Mouse (Mus musculus) erythroblast, adult 5-6 weeks (primary cell): ENCODE data around the gene Kpna2. TPM values are rescaled to one million over a fixed set of nuclear protein-coding genes. Genes with fewer than 3 reads are reported as not detected.

ENCODE experiments used
- ATAC-seq: replicated peaks from 2 replicates; pipeline ENCODE4 v1.8.0; 2016; ENCODE audit warnings: moderate number of reproducible peaks, mild to moderate bottlenecking, moderate TSS enrichment, inconsistent platforms; ENCODE audit not compliant: poor library complexity, low FRiP score, severe bottlenecking
- total RNA-seq, 2 experiments: library from RNA; stranded (forward) in 1 of 2; stranded (reverse) in 1 of 2; fragments of 150-400 nt in 1 of 2; fragments of 200-764, 138-1000 nt in 1 of 2; gene quantifications; 2 replicates each; pipeline versions ENCODE4 v1.2.3 to v1.2.4; 2015 to 2017; ENCODE audit warnings: low replicate concordance in 2 of 2

Kpna2 gene
- total RNA-seq, 2 experiments from 2014 or later: 88.5 to 127 TPM

DNA sequence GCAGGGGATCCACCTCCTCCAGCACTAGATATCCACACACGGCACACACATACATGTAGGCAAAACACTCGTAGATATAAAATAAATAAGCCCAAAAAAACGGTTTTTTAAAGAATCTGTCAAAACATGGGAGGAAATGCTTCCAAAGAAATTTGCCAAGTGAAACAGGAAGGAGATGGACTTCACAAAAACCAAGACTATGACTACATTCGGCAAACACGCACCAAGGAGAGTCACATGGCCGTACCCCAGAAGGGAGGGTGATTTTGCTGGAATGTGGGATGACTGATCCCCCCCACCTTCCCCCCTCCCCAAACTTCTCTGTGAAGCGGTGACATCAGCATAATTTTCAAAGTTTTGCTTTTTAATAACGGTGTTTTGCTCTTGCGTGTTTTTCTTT, 45.2 kb downstream of the Kpna2 start:
- ATAC-seq: no peak

Other genes with a start within 250 kb of the Kpna2 start
- gene Pecam1, start 248.9 kb downstream of the Kpna2 start, total RNA-seq (2015; ENCODE audit: low replicate concordance): 5.0 and 11.0 TPM in 2 replicates
- gene Pecam1, start 248.9 kb downstream of the Kpna2 start, total RNA-seq (2017; ENCODE audit: low replicate concordance): 4.0 and 5.0 TPM in 2 replicates
- 11.0 and 24.5 TPM in 2 replicates for gene Milr1, start 248.3 kb downstream of the Kpna2 start, total RNA-seq (2015; ENCODE audit: low replicate concordance)
- 12.7 and 20.4 TPM in 2 replicates for gene Milr1, start 248.3 kb downstream of the Kpna2 start, total RNA-seq (2017; ENCODE audit: low replicate concordance)
- gene Polg2, start 220.0 kb downstream of the Kpna2 start, total RNA-seq (2015; ENCODE audit: low replicate concordance): 8.2 and 9.6 TPM in 2 replicates
- gene Polg2, start 220.0 kb downstream of the Kpna2 start, total RNA-seq (2017; ENCODE audit: low replicate concordance): 9.9 and 22.7 TPM in 2 replicates
- 469 and 476 TPM in 2 replicates for gene Ddx5, start 210.4 kb downstream of the Kpna2 start, total RNA-seq (2015; ENCODE audit: low replicate concordance)
- 906 and 1,106 TPM in 2 replicates for gene Ddx5, start 210.4 kb downstream of the Kpna2 start, total RNA-seq (2017; ENCODE audit: low replicate concordance)
- 41.6 and 43.0 TPM in 2 replicates for gene Cep95, start 210.3 kb downstream of the Kpna2 start, total RNA-seq (2015; ENCODE audit: low replicate concordance)
- 31.8 and 52.7 TPM in 2 replicates for gene Cep95, start 210.3 kb downstream of the Kpna2 start, total RNA-seq (2017; ENCODE audit: low replicate concordance)
- gene Smurf2, start 78.8 kb downstream of the Kpna2 start, total RNA-seq (2015; ENCODE audit: low replicate concordance): 4.4 and 6.9 TPM in 2 replicates
- 7.7 and 8.5 TPM in 2 replicates for gene Smurf2, start 78.8 kb downstream of the Kpna2 start, total RNA-seq (2017; ENCODE audit: low replicate concordance)
- gene 1810010H24Rik, start 26.1 kb upstream of the Kpna2 start, total RNA-seq (2015; ENCODE audit: low replicate concordance): 1.3 TPM in 1 of 2 replicates, not detected in the other
- gene 1810010H24Rik, start 26.1 kb upstream of the Kpna2 start, total RNA-seq (2017; ENCODE audit: low replicate concordance): not detected in 2 replicates
- 30.4 and 37.8 TPM in 2 replicates for gene Bptf, start 132.6 kb upstream of the Kpna2 start, total RNA-seq (2015; ENCODE audit: low replicate concordance)
- 34.2 and 41.3 TPM in 2 replicates for gene Bptf, start 132.6 kb upstream of the Kpna2 start, total RNA-seq (2017; ENCODE audit: low replicate concordance)
- 10.2 and 18.6 TPM in 2 replicates for gene Nol11, start 189.8 kb upstream of the Kpna2 start, total RNA-seq (2015; ENCODE audit: low replicate concordance)
- gene Nol11, start 189.8 kb upstream of the Kpna2 start, total RNA-seq (2017; ENCODE audit: low replicate concordance): 9.9 and 10.7 TPM in 2 replicates